Mouse (Mus musculus) midbrain, postnatal 0 days (tissue): ENCODE results near the gene Nmrk2. TPM values are rescaled to one million over a fixed set of nuclear protein-coding genes. Genes with fewer than 3 reads are reported as not detected.

Experiments
- ATAC-seq: fragments of 200-750 bp; cut with Nextera tagmentation; 2 replicates; pipeline ENCODE4 v1.8.0; 2017; ENCODE audit warnings: moderate number of reproducible peaks, mild to moderate bottlenecking, moderate TSS enrichment, moderate library complexity; ENCODE audit not compliant: low FRiP score
- DNase-seq: peaks from one replicate; pipeline ENCODE4 v3.0.0-alpha.2; 2015; ENCODE audit warnings: low spot score
- H3K27ac ChIP-seq: fragments of 300-500 bp; sonication (generic); 2 replicates; pipeline ENCODE4 v1.5.1; 2014; ENCODE audit warnings: low read depth, mild to moderate bottlenecking, low read length, mixed read lengths
- H3K27me3 ChIP-seq: fragments of 300-500 bp; sonication (generic); 2 replicates; pipeline ENCODE4 v1.6.1; 2014; ENCODE audit warnings: low read length, control low read depth, mixed read lengths; ENCODE audit not compliant: insufficient read depth
- H3K36me3 ChIP-seq: fragments of 300-500 bp; sonication (generic); 2 replicates; pipeline ENCODE4 v1.6.1; 2014; ENCODE audit warnings: low read length, control low read depth, mixed read lengths; ENCODE audit not compliant: insufficient read depth
- H3K4me1 ChIP-seq: fragments of 300-500 bp; sonication (generic); 2 replicates; pipeline ENCODE4 v1.6.1; 2014; ENCODE audit warnings: mild to moderate bottlenecking, control low read depth, antibody characterized with exemption, low read length, mixed read lengths; ENCODE audit not compliant: insufficient read depth
- H3K4me2 ChIP-seq: fragments of 300-500 bp; sonication (generic); 2 replicates; pipeline ENCODE4 v1.6.1; 2014; ENCODE audit warnings: low read depth, mild to moderate bottlenecking, low read length, mixed read lengths; ENCODE audit not compliant: poor library complexity, severe bottlenecking
- H3K4me3 ChIP-seq: fragments of 300-500 bp; sonication (generic); 2 replicates; pipeline ENCODE4 v1.5.1; 2014; ENCODE audit warnings: low read depth, mild to moderate bottlenecking, low read length, moderate library complexity
- H3K9ac ChIP-seq: fragments of 300-500 bp; sonication (generic); replicated peaks from 2 replicates; pipeline ENCODE4 v1.6.1; 2014; ENCODE audit warnings: mild to moderate bottlenecking, low read length, moderate library complexity, mixed read lengths; ENCODE audit not compliant: poor library complexity, severe bottlenecking
- H3K9me3 ChIP-seq: fragments of 300-500 bp; sonication (generic); 2 replicates; pipeline ENCODE4 v1.6.1; 2016; ENCODE audit warnings: low read length, control low read depth
- CTCF ChIP-seq: IDR thresholded peaks from 2 replicates; pipeline ENCODE4 v1.5.1; 2016; ENCODE audit warnings: antibody characterized with exemption, mild to moderate bottlenecking
- WGBS: fragments of 180-500 bp; shearing (Covaris S2); extraction: QIAGEN DNeasy Blood & Tissue Kit; methylation state at CpG from one replicate; pipeline ENCODE4 v1.1.7; 2014; 5-methylcytosine and 5-hydroxymethylcytosine counted together
- polyA plus RNA-seq: library from polyadenylated mRNA; unstranded; fragments of >200 nt; fragmentation: Nextera tagmentation; extraction: Ambion mirVana; gene quantifications from 2 replicates; pipeline ENCODE4 v1.2.1, GENCODE M21; 2015
- total RNA-seq: library from RNA; depleted of rRNA; stranded (reverse); fragments of >200 nt; gene quantifications from 2 replicates; pipeline ENCODE4 v1.2.3, GENCODE M21; 2014

Nmrk2 gene
- total and polyA plus RNA-seq, 2 experiments from 2014 or later: 0.14 TPM; not detected in 1

DNA sequence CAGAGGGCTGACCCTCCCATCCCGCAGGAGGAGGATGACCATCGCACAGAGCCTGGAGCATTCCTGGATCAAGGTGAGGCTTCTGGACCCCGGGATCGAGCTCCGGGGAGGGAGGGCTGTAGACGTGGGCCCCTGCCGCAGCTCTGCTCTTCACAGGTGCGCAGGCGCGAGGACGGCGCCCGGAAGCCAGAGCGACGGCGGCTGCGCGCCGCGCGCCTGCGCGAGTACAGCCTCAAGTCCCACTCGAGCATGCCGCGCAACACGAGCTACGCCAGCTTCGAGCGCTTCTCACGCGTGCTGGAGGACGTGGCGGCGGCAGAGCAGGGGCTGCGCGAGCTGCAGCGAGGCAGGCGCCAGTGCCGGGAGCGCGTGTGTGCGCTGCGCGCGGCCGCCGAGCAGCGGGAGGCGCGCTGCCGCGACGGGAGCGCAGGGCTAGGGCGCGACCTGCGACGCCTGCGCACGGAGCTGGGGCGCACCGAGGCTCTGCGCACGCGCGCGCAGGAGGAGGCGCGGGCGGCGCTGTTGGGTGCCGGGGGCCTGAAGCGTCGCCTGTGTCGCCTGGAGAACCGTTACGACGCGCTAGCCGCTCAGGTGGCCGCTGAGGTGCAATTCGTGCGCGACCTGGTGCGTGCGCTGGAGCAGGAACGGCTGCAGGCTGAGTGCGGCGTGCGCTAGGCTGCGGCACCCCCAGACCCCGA lies 9.4 kb downstream of the Nmrk2 start:
- peak overlapping the region; percentile 57 for H3K4me2 ChIP-seq
- ATAC-seq (peak; percentile 88), DNase-seq (peak; percentile 92)
- H3K4me3 ChIP-seq: peak overlapping the region; percentile 46
- H3K36me3 ChIP-seq: peaks cover 12% of the 10 kb centered on the region
- H3K27me3 ChIP-seq: peaks cover 17% of the 10 kb centered on the region
- no peaks in the 10 kb centered on the region for H3K9me3 ChIP-seq
- H3K9ac ChIP-seq: peak overlapping the region; percentile 45
- TF ChIP-seq CTCF: no peak
- 1% methylated on average over 58 of the region's 93 CpGs for WGBS
- peaks cover 4% of the 10 kb centered on the region for H3K4me1 ChIP-seq
- H3K27ac ChIP-seq: peak overlapping the region; percentile 92

- Histone ChIP-seq H3K9ac (no peak overlapping the region), H3K4me3 (no peak overlapping the region), H3K4me1 (peaks cover 4% of the 10 kb centered on the region), H3K27ac (peak overlapping the region; percentile 92), H3K9me3 (no peaks in the 10 kb centered on the region), H3K36me3 (peaks cover 16% of the 10 kb centered on the region), H3K4me2 (peak overlapping the region; percentile 57; the same call in 1 of the 2 replicates), H3K27me3 (peaks cover 13% of the 10 kb centered on the region)
- DNase-seq: no peak
- 85% methylated on average over 18 of the region's 18 CpGs for WGBS
- TF ChIP-seq CTCF: no peak
- ATAC-seq: no peak
Observed at GRCm38 (mm10) chr10:81191342-81191982, 10.4 kb downstream of the Nmrk2 start.

GRCm38 (mm10) chr10:81190912-81191321 lies 10.9 kb downstream of the Nmrk2 start:
- peak; percentile 43 for TF ChIP-seq CTCF
- Histone ChIP-seq H3K27ac (no peak overlapping the region), H3K36me3 (peaks cover 16% of the 10 kb centered on the region), H3K4me1 (peaks cover 4% of the 10 kb centered on the region), H3K4me3 (no peak overlapping the region), H3K27me3 (peaks cover 11% of the 10 kb centered on the region), H3K9ac (no peak overlapping the region), H3K4me2 (no peak overlapping the region), H3K9me3 (no peaks in the 10 kb centered on the region)
- DNase-seq (no peak), ATAC-seq (no peak)
- WGBS: 80% methylated on average over 6 of the region's 6 CpGs

- Histone ChIP-seq H3K9me3 (no peaks in the 10 kb centered on the region), H3K27ac (no peak overlapping the region), H3K9ac (no peak overlapping the region), H3K4me3 (no peak overlapping the region), H3K4me2 (no peak overlapping the region), H3K36me3 (peaks cover 16% of the 10 kb centered on the region), H3K27me3 (peaks cover 5% of the 10 kb centered on the region), H3K4me1 (peaks cover 4% of the 10 kb centered on the region)
- ATAC-seq (no peak), DNase-seq (no peak)
- TF ChIP-seq CTCF: peak; percentile 62
- WGBS: 71% methylated on average over 30 of the region's 31 CpGs
Observed at GRCm38 (mm10) chr10:81190236-81190911, 11.5 kb downstream of the Nmrk2 start.

DNA sequence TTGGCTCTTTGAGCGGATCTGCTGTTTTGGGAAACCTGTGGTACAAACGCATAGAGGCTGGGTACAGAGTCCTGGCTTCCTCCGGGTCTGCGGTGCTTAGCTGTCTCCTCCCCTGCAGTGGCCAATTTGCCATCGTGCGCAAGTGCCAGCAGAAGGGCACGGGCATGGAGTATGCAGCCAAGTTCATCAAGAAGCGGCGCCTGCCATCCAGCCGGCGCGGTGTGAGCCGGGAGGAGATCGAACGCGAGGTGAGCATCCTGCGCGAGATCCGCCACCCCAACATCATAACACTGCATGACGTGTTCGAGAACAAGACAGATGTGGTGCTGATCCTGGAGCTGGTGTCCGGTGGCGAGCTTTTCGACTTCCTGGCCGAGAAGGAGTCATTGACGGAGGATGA lies 12.0 kb downstream of the Nmrk2 start:
- H3K27me3 ChIP-seq: no peaks in the 10 kb centered on the region
- no peak overlapping the region for H3K27ac ChIP-seq
- H3K4me2 ChIP-seq: no peak overlapping the region
- ATAC-seq (no peak), DNase-seq (no peak)
- H3K36me3 ChIP-seq: peaks cover 16% of the 10 kb centered on the region
- H3K4me1 ChIP-seq: peaks cover 4% of the 10 kb centered on the region
- H3K9me3 ChIP-seq: no peaks in the 10 kb centered on the region
- TF ChIP-seq CTCF: no peak
- H3K4me3 ChIP-seq: no peak overlapping the region
- WGBS: 82% methylated on average over 26 of the region's 26 CpGs
- no peak overlapping the region for H3K9ac ChIP-seq

DNA sequence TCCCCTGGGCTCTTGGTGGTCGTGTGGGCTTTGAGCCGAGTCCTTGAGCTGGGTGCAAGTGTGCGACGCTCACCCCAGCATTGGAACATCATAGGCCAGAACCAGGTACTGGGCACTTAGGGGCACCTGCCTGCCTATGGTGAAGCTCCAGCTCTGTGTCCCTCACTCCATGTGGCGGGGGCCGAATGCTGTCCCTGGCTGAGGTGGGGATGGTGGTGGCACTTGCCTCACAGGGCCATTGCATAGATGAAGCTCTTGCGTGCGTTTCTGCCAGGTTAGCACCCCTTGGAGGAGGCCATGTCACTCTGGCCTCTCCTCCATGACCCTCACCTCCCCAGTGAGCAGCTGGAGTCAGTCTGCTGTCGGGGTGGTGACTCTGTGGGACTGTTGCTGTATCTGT lies 14.7 kb downstream of the Nmrk2 start:
- Histone ChIP-seq H3K4me1 (peaks cover 7% of the 10 kb centered on the region), H3K9ac (no peak overlapping the region), H3K4me3 (no peak overlapping the region), H3K27ac (no peak overlapping the region), H3K36me3 (peaks cover 23% of the 10 kb centered on the region), H3K27me3 (no peaks in the 10 kb centered on the region), H3K4me2 (no peak overlapping the region), H3K9me3 (no peaks in the 10 kb centered on the region)
- ATAC-seq (no peak), DNase-seq (no peak)
- 95% methylated on average over 9 of the region's 9 CpGs for WGBS
- no peak for TF ChIP-seq CTCF
